Mouse (Mus musculus) kidney, embryonic 15.5 days (tissue): ENCODE results near the gene Gm29133. TPM values are rescaled to one million over a fixed set of nuclear protein-coding genes. Genes with fewer than 3 reads are reported as not detected.

ENCODE experiments used
- ATAC-seq: fragments of 200-750 bp; cut with Nextera tagmentation; replicated peaks from 2 replicates; pipeline ENCODE4 v1.8.0; 2017; ENCODE audit warnings: moderate TSS enrichment; ENCODE audit not compliant: low FRiP score
- H3K27ac ChIP-seq: fragments of 300-500 bp; sonication (generic); 2 replicates; pipeline ENCODE4 v1.5.1; 2015; ENCODE audit warnings: mild to moderate bottlenecking, inconsistent platforms
- H3K27me3 ChIP-seq: fragments of 300-500 bp; sonication (generic); 2 replicates; pipeline ENCODE4 v1.6.1; 2015; ENCODE audit warnings: inconsistent platforms
- H3K36me3 ChIP-seq: fragments of 300-500 bp; sonication (generic); 2 replicates; pipeline ENCODE4 v1.6.1; 2015; ENCODE audit warnings: inconsistent platforms
- H3K4me1 ChIP-seq: fragments of 300-500 bp; sonication (generic); 2 replicates; pipeline ENCODE4 v1.6.1; 2015; ENCODE audit warnings: inconsistent platforms
- H3K4me2 ChIP-seq: fragments of 300-500 bp; sonication (generic); 2 replicates; pipeline ENCODE4 v1.6.1; 2015; ENCODE audit warnings: moderate library complexity, mild to moderate bottlenecking, inconsistent platforms
- H3K4me3 ChIP-seq: fragments of 300-500 bp; sonication (generic); replicated peaks from 2 replicates; pipeline ENCODE4 v1.5.1; 2015; ENCODE audit warnings: mild to moderate bottlenecking, inconsistent platforms
- H3K9ac ChIP-seq: fragments of 300-500 bp; sonication (generic); 2 replicates; pipeline ENCODE4 v1.6.1; 2015; ENCODE audit warnings: mild to moderate bottlenecking, inconsistent platforms
- H3K9me3 ChIP-seq: fragments of 300-500 bp; sonication (generic); replicated peaks from 2 replicates; pipeline ENCODE4 v1.6.1; 2016; ENCODE audit warnings: inconsistent platforms
- WGBS: fragments of 180-500 bp; shearing (Covaris S2); methylation state at CpG from one replicate; pipeline ENCODE4 v1.1.7; 2015; ENCODE audit warnings: mixed read lengths; 5-methylcytosine and 5-hydroxymethylcytosine counted together
- polyA plus RNA-seq: library from polyadenylated mRNA; unstranded; fragments of >200 nt; fragmentation: Nextera tagmentation; extraction: Ambion mirVana; gene quantifications from 2 replicates; pipeline ENCODE4 v1.2.1, GENCODE M21; 2015

The Gm29133 gene
- polyA plus RNA-seq, result not detected in 2 replicates

DNA sequence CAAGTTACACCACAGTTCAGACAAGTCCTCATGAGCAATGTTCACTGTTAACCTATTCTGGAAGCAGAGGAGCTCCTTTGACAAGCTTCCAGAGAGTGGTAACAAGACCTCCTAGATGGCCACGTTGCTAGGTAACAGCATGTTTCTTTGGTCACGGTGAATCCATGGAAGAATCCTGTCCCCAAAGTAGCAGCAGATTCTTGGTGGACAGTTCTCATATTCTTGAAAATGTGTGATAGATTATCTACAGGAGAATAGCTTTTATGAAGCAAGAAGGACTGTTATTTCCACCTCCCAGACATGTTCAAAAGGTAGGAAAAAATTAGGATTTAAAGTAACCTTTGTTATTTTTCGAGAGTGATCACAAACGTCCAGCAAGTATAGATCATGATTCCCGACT lies at the start of gene Gm29133:
Gene Gm29133 (plus strand): TSS at position 301 of the 400 bp plus-strand sequence.
- no peak for ATAC-seq
- H3K27ac ChIP-seq, result no peak within 1 kb of the TSS
- no peak within 1 kb of the TSS for H3K4me3 ChIP-seq
- no peaks in the 10 kb centered on the region for H3K9me3 ChIP-seq
- H3K36me3 ChIP-seq, result no peaks in the 10 kb centered on the region
- WGBS, result 61% methylated on average over 5 of the region's 5 CpGs
- H3K4me1 ChIP-seq, result no peaks in the 10 kb centered on the region
- no peak within 1 kb of the TSS for H3K9ac ChIP-seq
- no peak within 1 kb of the TSS for H3K4me2 ChIP-seq
- no peaks in the 10 kb centered on the region for H3K27me3 ChIP-seq

DNA sequence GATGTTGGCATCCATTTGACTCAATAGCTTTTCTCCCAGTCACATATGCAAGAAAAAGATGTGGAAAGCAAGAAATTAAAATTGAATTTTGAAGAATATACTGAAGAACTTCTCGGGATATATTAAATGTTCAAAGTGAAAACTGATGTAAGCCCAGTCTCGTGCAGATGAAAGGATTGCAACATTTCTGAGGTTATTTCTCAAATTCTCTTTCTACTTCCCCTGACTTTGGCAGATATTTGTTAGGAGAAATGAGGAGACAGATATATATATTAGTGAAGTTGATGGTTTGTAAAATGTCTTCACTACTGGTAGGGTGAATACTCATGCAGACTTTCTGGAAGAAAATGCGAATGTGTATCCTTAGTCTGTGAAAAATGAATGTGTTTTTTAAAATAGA lies 48.9 kb upstream of the Gm29133 start:
- Histone ChIP-seq H3K27me3 (no peaks in the 10 kb centered on the region), H3K4me3 (no peak overlapping the region), H3K27ac (no peak overlapping the region), H3K4me2 (no peak overlapping the region), H3K9me3 (no peaks in the 10 kb centered on the region), H3K9ac (no peak overlapping the region), H3K36me3 (no peaks in the 10 kb centered on the region), H3K4me1 (no peaks in the 10 kb centered on the region)
- 89% methylated on average over 3 of the region's 3 CpGs for WGBS
- ATAC-seq, result no peak

DNA sequence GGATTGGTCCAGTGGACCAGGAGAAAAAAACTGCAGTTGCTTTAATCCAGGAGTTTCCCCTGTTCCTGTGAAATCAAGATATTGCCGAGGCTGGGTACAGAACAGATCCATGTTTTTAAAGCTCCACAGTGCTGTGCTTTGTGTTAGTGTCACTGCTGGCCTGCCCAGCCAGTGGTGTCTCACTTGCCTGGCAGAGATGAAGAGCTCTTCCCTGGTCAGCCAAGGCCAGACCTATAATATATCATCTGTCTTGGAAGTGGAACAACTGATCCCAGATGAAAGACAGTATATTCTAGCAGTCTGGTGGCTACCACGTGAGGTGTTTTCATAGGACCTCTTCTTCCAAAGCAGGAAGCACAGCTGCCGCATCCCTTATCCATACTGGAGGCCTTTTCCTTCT lies 46.7 kb upstream of the Gm29133 start:
- Histone ChIP-seq H3K27ac (no peak overlapping the region), H3K4me2 (no peak overlapping the region), H3K4me1 (no peaks in the 10 kb centered on the region), H3K9ac (no peak overlapping the region), H3K36me3 (no peaks in the 10 kb centered on the region), H3K4me3 (no peak overlapping the region), H3K9me3 (no peaks in the 10 kb centered on the region), H3K27me3 (no peaks in the 10 kb centered on the region)
- no peak for ATAC-seq
- 52% methylated on average over 3 of the region's 3 CpGs for WGBS

DNA sequence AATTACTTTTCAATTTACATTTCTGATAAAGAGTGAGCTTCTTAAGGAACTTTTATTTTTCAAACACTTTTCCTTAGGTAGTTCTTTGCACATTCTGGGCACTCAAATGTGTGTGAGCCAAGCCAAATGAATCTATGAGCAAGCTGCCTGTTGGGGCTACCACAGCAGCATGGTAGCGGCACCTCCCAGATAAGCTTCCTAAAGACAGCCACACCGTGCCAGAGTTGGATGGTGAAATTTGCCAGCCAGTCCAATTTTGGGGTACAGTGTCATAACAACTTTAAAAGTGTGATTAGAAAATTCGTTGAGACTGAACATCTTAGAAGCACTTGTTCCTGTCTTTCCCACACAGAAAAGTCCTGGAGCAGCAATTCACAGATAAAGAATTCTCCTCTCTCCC lies 41.5 kb upstream of the Gm29133 start:
- no peaks in the 10 kb centered on the region for H3K36me3 ChIP-seq
- no peaks in the 10 kb centered on the region for H3K27me3 ChIP-seq
- H3K9ac ChIP-seq, result no peak overlapping the region
- no peaks in the 10 kb centered on the region for H3K4me1 ChIP-seq
- no peak for ATAC-seq
- H3K4me2 ChIP-seq, result no peak overlapping the region
- no peaks in the 10 kb centered on the region for H3K9me3 ChIP-seq
- H3K4me3 ChIP-seq, result no peak overlapping the region
- 78% methylated on average over 3 of the region's 3 CpGs for WGBS
- no peak overlapping the region for H3K27ac ChIP-seq

DNA sequence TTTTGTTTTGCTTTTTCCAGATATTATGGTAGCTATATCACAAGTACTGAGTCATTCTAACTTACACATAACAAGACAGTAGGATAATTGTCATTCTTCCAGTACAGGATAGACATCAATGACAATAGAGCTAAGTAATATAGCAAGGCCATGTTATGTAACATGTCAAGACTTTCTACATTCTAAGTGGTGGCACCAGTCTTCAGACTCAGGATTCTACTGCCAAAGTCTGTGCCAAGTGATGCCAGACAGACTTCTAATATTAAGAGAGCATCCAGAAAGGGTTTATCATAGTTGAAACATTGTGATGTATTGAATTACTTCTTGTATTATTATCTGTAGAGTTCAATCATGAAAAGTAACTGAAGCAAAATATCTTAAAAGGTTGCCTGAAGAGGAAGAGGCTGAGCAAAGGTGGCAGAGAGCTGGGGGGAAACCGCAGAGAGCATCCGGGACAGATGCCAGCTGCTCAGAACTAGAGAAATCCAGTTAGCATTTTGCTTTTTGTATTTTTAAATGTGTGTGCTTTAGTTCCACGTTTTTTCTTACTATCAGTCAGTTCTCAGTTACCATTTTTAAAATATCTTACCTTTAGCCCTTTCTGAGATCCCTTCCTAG lies 34.2 kb upstream of the Gm29133 start:
- no peaks in the 10 kb centered on the region for H3K9me3 ChIP-seq
- H3K36me3 ChIP-seq, result no peaks in the 10 kb centered on the region
- H3K9ac ChIP-seq, result no peak overlapping the region
- no peak for ATAC-seq
- H3K4me1 ChIP-seq, result no peaks in the 10 kb centered on the region
- 80% methylated on average over 3 of the region's 3 CpGs for WGBS
- H3K27ac ChIP-seq, result no peak overlapping the region
- H3K27me3 ChIP-seq, result no peaks in the 10 kb centered on the region
- no peak overlapping the region for H3K4me3 ChIP-seq
- no peak overlapping the region for H3K4me2 ChIP-seq

DNA sequence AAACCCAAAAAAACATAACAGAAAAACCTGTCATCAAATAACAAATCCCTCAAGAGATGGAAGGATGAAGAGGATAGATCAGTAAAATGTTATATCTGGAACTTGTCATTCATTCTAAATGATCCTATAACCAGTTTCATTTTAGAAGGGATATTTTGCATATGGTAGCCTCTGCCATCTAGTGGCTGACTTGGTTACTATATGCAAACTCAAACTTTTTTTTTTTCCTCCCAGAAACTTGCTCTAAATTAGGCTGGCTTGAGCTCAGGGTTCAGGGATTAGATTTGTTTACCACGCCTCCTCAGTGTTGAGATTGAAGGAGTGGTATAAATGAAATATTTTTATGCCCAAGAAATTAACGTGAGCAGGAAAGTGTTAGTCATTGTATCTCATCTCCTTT lies 27.3 kb upstream of the Gm29133 start:
- no peak overlapping the region for H3K4me2 ChIP-seq
- H3K9me3 ChIP-seq, result no peaks in the 10 kb centered on the region
- ATAC-seq, result no peak
- no peaks in the 10 kb centered on the region for H3K4me1 ChIP-seq
- H3K9ac ChIP-seq, result no peak overlapping the region
- WGBS, result 24% methylated on average over 2 of the region's 2 CpGs
- no peak overlapping the region for H3K27ac ChIP-seq
- no peaks in the 10 kb centered on the region for H3K27me3 ChIP-seq
- no peak overlapping the region for H3K4me3 ChIP-seq
- no peaks in the 10 kb centered on the region for H3K36me3 ChIP-seq

DNA sequence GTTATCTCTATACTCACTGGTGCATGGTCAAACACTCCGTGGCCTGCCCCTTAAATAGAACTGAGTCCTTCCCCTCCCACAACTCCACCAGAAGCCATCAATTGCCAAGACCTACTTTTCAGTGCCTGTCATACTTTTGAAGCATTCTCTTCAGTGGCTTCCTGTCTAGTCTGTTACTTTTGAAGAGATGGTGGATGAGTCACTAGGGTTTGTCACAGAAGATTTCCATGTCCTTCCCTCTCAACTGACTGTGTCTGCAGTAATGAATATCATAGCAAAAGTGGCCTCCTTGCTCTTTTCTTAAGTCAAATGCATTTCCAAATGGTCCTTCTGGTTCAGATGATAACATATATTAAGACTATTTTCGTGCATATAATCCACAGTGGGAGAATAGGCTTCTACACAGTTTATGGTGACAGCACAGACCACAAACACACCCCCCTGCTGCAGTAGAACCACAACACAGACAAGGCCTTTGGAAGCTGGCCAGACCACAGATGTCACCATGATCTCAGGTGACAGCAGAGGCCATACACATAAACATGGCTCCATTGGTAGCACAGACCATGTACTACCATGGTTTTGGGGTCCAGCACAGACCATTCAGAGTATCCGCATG lies 16.9 kb upstream of the Gm29133 start:
- H3K9ac ChIP-seq, result no peak overlapping the region
- 82% methylated on average over 3 of the region's 3 CpGs for WGBS
- no peaks in the 10 kb centered on the region for H3K4me1 ChIP-seq
- H3K9me3 ChIP-seq, result no peaks in the 10 kb centered on the region
- H3K4me2 ChIP-seq, result no peak overlapping the region
- no peak for ATAC-seq
- no peak overlapping the region for H3K4me3 ChIP-seq
- H3K36me3 ChIP-seq, result no peaks in the 10 kb centered on the region
- H3K27me3 ChIP-seq, result no peaks in the 10 kb centered on the region
- no peak overlapping the region for H3K27ac ChIP-seq

DNA sequence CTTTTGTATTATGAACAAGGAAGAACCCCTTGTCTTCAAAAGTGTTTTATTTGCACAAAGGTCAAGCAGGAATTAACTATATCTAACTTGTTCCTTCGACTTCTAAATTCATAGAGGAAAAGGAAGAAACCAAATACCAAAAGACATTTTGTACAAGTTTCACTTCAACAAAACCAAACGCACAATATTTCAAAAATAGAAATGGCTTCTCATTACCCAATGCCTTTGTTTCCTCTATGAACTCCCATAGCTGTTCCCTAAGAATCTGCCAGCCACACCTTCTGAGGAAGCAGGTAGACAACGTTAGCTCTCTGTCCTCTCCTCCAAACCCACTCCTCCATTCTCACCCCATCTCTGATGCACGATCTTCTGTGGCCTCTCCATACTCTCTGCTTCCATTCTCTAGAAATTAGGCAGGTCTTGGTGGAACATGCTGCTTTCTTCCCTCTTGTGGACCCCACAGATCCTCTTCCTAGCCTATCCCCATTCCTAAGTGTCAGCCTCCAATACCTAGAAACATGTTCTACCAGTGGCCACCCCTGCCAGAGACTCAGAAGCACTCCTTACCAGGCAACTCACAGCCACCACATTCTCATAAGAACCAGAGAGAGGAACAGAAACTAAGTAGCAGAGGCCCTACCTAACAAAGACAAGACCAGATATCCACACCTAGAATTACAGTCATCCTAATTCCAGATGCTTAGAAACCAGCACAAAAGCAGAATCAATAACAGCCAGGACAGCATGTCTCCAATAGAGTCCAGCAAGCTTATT lies 4.1 kb upstream of the Gm29133 start:
- 76% methylated on average over 4 of the region's 4 CpGs for WGBS

DNA sequence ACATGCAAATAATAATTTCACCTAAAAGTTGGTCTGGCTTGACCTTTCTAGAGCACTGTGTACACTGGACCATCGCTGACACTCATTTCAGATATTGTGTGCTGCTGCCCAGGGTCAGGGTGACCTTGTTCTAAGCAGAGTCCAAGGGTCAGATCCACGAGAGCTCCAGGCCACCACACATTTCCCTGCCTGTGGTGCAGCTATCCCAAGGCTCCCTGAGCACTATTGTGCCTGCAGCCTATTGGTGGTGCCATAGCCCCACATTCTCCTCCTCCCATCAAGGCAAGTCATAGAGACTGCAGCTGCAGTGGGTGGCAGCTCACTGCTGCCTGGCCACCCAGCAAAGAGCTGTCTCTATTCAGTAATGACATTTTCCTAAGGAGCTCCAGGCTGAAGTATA lies 2.7 kb upstream of the Gm29133 start:
- H3K9ac ChIP-seq, result no peak overlapping the region
- H3K9me3 ChIP-seq, result no peaks in the 10 kb centered on the region
- no peak for ATAC-seq
- H3K27me3 ChIP-seq, result no peaks in the 10 kb centered on the region
- no peaks in the 10 kb centered on the region for H3K36me3 ChIP-seq
- 59% methylated on average over 2 of the region's 2 CpGs for WGBS
- no peak overlapping the region for H3K27ac ChIP-seq
- no peak overlapping the region for H3K4me3 ChIP-seq
- no peak overlapping the region for H3K4me2 ChIP-seq
- no peaks in the 10 kb centered on the region for H3K4me1 ChIP-seq

More for the DNA sequence above, 4.1 kb upstream of the Gm29133 start:
- Histone ChIP-seq H3K36me3 (no peaks in the 10 kb centered on the region), H3K4me2 (no peak overlapping the region), H3K9me3 (no peaks in the 10 kb centered on the region), H3K27ac (no peak overlapping the region), H3K27me3 (no peaks in the 10 kb centered on the region), H3K9ac (no peak overlapping the region), H3K4me3 (no peak overlapping the region), H3K4me1 (no peaks in the 10 kb centered on the region)
- ATAC-seq, result no peak

DNA sequence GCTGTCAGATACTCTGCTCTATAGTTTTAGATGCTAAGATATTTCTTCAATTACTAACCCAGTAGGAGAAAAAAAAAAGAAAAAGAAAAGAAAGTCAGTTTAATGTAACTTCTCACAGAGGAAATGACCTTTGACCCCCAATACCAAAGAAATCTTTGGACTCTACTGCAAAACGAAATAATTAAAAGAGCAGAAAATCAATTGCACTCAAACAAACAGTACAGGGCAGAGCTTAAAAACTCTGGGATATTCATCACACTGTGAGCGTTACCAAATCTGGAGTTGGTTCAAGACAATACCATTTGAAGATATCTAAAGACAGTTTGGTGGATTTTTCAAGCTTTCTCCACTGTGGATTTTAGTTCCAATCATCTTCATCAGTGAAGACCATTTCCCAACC lies 15.4 kb downstream of the Gm29133 start:
- Histone ChIP-seq H3K9me3 (no peaks in the 10 kb centered on the region), H3K9ac (no peak overlapping the region), H3K4me3 (no peak overlapping the region), H3K4me2 (no peak overlapping the region), H3K27me3 (no peaks in the 10 kb centered on the region), H3K36me3 (no peaks in the 10 kb centered on the region), H3K4me1 (no peaks in the 10 kb centered on the region), H3K27ac (no peak overlapping the region)
- ATAC-seq, result no peak
- WGBS, result 44% methylated on average over 2 of the region's 2 CpGs

DNA sequence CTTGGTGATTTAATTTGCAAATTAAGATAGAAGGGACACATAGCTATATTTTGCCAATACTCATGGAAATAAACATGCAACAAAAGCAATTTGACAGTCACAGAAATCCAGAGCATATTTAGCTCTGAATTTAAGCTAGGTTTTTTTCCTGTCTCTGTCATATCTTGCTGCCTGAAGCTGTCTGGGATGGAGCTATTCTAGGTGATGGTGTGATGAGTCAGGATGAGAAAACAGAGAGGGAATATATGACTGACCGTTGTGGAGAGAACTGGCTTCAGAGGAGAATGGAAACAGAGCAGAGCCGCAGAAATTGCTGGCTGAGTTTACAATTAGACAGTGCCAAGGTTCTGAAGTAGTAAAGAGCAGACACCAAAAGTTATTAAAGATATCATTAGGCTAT lies 26.3 kb downstream of the Gm29133 start:
- Histone ChIP-seq H3K4me1 (no peaks in the 10 kb centered on the region), H3K9me3 (no peaks in the 10 kb centered on the region)

DNA sequence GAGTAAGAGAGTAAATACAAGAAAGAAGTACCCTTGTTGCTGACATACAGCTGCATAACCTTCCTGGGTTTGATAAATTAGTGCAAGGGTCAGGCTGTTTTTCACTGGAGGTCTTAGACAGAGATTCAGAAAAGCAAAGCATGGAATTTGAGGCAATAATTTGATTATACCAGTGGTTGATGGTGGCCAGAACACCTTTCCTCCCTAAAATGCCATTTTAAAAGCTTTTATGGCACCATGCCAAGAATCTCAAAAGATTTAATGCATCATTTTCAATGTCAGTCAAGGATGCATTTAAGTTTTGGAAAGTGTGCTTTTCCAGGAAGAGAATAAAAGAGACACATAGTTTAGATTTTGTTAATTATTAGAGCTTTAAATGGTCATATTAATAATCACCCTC lies 60.0 kb downstream of the Gm29133 start:
- no peak overlapping the region for H3K9ac ChIP-seq
- no peak overlapping the region for H3K4me2 ChIP-seq
- H3K27me3 ChIP-seq, result no peaks in the 10 kb centered on the region
- no peaks in the 10 kb centered on the region for H3K36me3 ChIP-seq
- no peak for ATAC-seq
- no peaks in the 10 kb centered on the region for H3K4me1 ChIP-seq
- H3K27ac ChIP-seq, result no peak overlapping the region
- H3K9me3 ChIP-seq, result no peaks in the 10 kb centered on the region
- no peak overlapping the region for H3K4me3 ChIP-seq

More for the DNA sequence above, 26.3 kb downstream of the Gm29133 start:
- Histone ChIP-seq H3K9ac (no peak overlapping the region), H3K27ac (no peak overlapping the region), H3K4me2 (no peak overlapping the region), H3K36me3 (no peaks in the 10 kb centered on the region), H3K27me3 (no peaks in the 10 kb centered on the region), H3K4me3 (no peak overlapping the region)
- no peak for ATAC-seq
- 74% methylated on average over 2 of the region's 2 CpGs for WGBS
